19 mouse cellular contexts compared by ENCODE assay signal in genomic region chr13:8830696-8831095, GRCm38 (mm10). TPM values are rescaled to one million over a fixed set of nuclear protein-coding genes. Genes with fewer than 3 reads are reported as not detected.
A peak's percentile ranks its signal among the peaks of the same experiment; 100 is the strongest.
DNase-seq lines count a peak whose midpoint lies in the region; ATAC-seq and TF ChIP-seq lines count a peak whose summit lies in the region.
"Had no signal": no experiment of that assay in that cellular context is flagged by ENCODE, and none has a peak within 500 bp of the region (broad histone marks: within the 10 kb centered on the region; RNA-seq: fewer than 3 reads in every experiment).

No protein-coding gene starts in this region.

- TF ChIP-seq CTCF in brain, embryonic 14.5 days (IDR thresholded peaks at IDR 0.05; ENCODE audit: borderline replicate concordance, extremely low read depth, insufficient read depth, insufficient read length), result no peak

- H3K27me3 ChIP-seq in liver, embryonic 13.5 days, result no peaks in the 10 kb centered on the region
- H3K27me3 ChIP-seq: embryonic facial prominence, embryonic 12.5 days; embryonic facial prominence, embryonic 15.5 days; hindbrain, embryonic 12.5 days; hindbrain, embryonic 15.5 days had no signal

- no peak for TF ChIP-seq POLR2A in brain, embryonic 14.5 days (IDR thresholded peaks at IDR 0.05; ENCODE audit: borderline replicate concordance, extremely low read depth, insufficient read depth, insufficient read length, poor library complexity, severe bottlenecking)

- H3K36me3 ChIP-seq in liver, embryonic 13.5 days, result peaks cover 57% of the 10 kb centered on the region

- H3K4me1 ChIP-seq in liver, embryonic 13.5 days (replicated peaks), result peaks cover 7% of the 10 kb centered on the region
- H3K4me1 ChIP-seq: embryonic facial prominence, embryonic 12.5 days; embryonic facial prominence, embryonic 15.5 days had no signal

- H3K4me3 ChIP-seq in liver, embryonic 13.5 days (replicated peaks), result no peak overlapping the region
- H3K4me3 ChIP-seq: embryonic facial prominence, embryonic 12.5 days; embryonic facial prominence, embryonic 15.5 days; gastrocnemius, adult 2 months; hindbrain, embryonic 12.5 days; hindbrain, embryonic 15.5 days had no signal

- no peak overlapping the region for H3K9ac ChIP-seq in liver, embryonic 13.5 days
- H3K9ac ChIP-seq: embryonic facial prominence, embryonic 12.5 days; embryonic facial prominence, embryonic 15.5 days; forebrain, postnatal 0 days; hindbrain, embryonic 12.5 days; hindbrain, embryonic 15.5 days had no signal

- intact Hi-C loops in left cerebral cortex, postnatal 14 days (cut with DNase I), result no loop called here

- H3K27ac ChIP-seq in liver, embryonic 13.5 days, result no peak overlapping the region
- H3K27ac ChIP-seq: embryonic facial prominence, embryonic 12.5 days; embryonic facial prominence, embryonic 15.5 days; gastrocnemius, adult 2 months; hindbrain, embryonic 12.5 days had no signal

- peak; percentile 74; the same call in 1 of the 2 replicates for ATAC-seq in liver, embryonic 13.5 days (ENCODE audit: low read depth)
- ATAC-seq in megakaryocyte progenitor cell, adult 5-6 weeks (replicated peaks; ENCODE audit: poor library complexity), result peak; percentile 59
- ATAC-seq: forebrain, postnatal 0 days had no signal

- no peaks in the 10 kb centered on the region for H3K9me3 ChIP-seq in liver, embryonic 13.5 days (replicated peaks)
- H3K9me3 ChIP-seq: embryonic facial prominence, embryonic 12.5 days; embryonic facial prominence, embryonic 15.5 days; hindbrain, embryonic 12.5 days; hindbrain, embryonic 15.5 days had no signal

- no peak overlapping the region for H3K4me2 ChIP-seq in liver, embryonic 13.5 days
- H3K4me2 ChIP-seq: embryonic facial prominence, embryonic 12.5 days; embryonic facial prominence, embryonic 15.5 days; heart, embryonic 11.5 days; hindbrain, embryonic 12.5 days had no signal

- DNase-seq in liver, embryonic 13.5 days, result no peak
- DNase-seq in liver, result no peak
- DNase-seq in brain, embryonic 14.5 days (ENCODE audit: low read depth), result peak; percentile 32
- DNase-seq in thymus, postnatal 10 days (ENCODE audit: low spot score in 2 of 2), result no peak
- DNase-seq in left cerebral cortex, postnatal 14 days (ENCODE audit: low spot score in 2 of 2), result no peak
- DNase-seq: adrenal gland, adult 8-10 months; adrenal gland, postnatal 25 days; cerebellum, adult 18-20 months; cerebellum, adult 9-10 months; cerebellum, postnatal 25 days; forebrain, postnatal 0 days; gastrocnemius, adult 2 months; gastrocnemius, postnatal 14 days had no signal

RNA-seq across cellular contexts. Expression of gene Wdr37, which starts 41.0 kb away (rescaled TPM):
- polyA plus RNA-seq in liver, embryonic 13.5 days (2015; fragmentation: Nextera tagmentation; extraction: Ambion mirVana), result 7.8 and 9.9 TPM in 2 replicates
- 35.0 and 43.4 TPM in 2 replicates for polyA plus RNA-seq in brain, embryonic 14.5 days (2012; rRNA removed)
- 19.4 and 20.0 TPM in 2 replicates for total RNA-seq in megakaryocyte progenitor cell, adult 5-6 weeks (2015)
- total RNA-seq in megakaryocyte progenitor cell, adult 5-6 weeks (2017), result 16.7 and 18.1 TPM in 2 replicates
- total RNA-seq in left cerebral cortex, postnatal 14 days (2021), result 10 to 100 TPM; 84.6 to 95.1 TPM

RNA-seq across cellular contexts. Expression of gene Idi1, which starts 54.6 kb away (rescaled TPM):
- 78.9 and 108 TPM in 2 replicates for polyA plus RNA-seq in liver, embryonic 13.5 days (2015; fragmentation: Nextera tagmentation; extraction: Ambion mirVana)
- 49.7 and 54.2 TPM in 2 replicates for polyA plus RNA-seq in brain, embryonic 14.5 days (2012; rRNA removed)
- 33.1 and 33.4 TPM in 2 replicates for total RNA-seq in megakaryocyte progenitor cell, adult 5-6 weeks (2015)
- 24.1 and 27.9 TPM in 2 replicates for total RNA-seq in megakaryocyte progenitor cell, adult 5-6 weeks (2017)
- 10 to 100 TPM; 44.5 to 48.1 TPM for total RNA-seq in left cerebral cortex, postnatal 14 days (2021)

Comparison
In these comparisons a context has a peak if more than half of its experiments do, and no peak if none do; other contexts are left out.
1. RNA of gene Wdr37, which starts 41.0 kb away (total RNA-seq): 84.6 to 95.1 TPM in left cerebral cortex, postnatal 14 days; 16.7 to 20.0 TPM in megakaryocyte progenitor cell, adult 5-6 weeks; every median in the first group is over 4 times any median in the second.